Mouse (Mus musculus) neutrophil, adult 83 days (primary cell): ENCODE results near the gene Tkfc. TPM values are rescaled to one million over a fixed set of nuclear protein-coding genes. Genes with fewer than 3 reads are reported as not detected.

ENCODE experiments used
- total RNA-seq, 2 experiments: library from RNA; stranded (reverse); gene quantifications; one replicate each; pipeline ENCODE4 v1.2.4; 2023

Gene Tkfc
- 1 to 10 TPM; 6.6 to 8.1 TPM for total RNA-seq

GRCm38 (mm10) chr19:10605293-10605900 is at the start of gene Tkfc, which contains the start of gene Ddb1:
TSS of gene Tkfc (minus strand) at chr19:10605654.
TSS of gene Ddb1 (plus strand) at chr19:10605327.

DNA sequence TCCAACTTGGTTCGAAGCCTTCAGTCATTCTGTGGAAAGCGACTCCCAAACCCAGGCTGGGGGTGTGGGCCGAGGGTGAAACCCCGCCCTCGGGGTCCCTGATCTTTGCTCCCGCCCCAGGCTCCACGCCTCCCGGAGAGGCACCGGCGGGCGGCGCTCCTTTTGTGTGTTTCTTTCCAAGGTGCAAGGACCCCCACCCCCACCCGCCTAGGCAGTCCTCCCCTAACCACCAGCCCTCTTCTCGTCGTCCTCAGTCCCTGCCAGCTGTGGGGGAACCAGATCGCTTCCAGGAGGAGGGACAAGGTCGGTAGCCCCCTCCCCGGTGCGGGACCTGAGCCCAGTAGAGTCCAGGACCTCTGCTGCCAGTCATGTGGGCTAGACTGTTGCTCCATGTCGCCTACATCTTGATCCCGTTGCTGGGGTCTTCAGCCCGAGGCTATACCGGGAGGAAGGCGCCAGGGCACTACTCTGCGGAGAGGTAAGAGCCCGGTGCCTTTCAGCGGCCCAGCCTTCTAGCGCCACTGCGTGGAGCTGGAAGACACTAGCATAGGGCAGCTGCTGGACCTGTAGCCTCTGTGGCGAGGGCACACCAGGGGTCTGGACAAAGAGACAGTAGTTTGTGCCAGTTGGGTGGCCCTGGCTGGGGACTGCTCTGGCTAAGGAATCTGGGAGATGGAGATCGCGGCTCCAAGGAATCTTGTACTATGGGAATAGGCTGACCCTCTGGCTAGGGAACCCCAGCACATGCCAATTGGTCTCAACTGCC is 28.8 kb upstream of the Tkfc start, which contains the start of gene Vwce:
TSS of gene Vwce (plus strand) at position 108 of the 766 bp plus-strand sequence.

DNA sequence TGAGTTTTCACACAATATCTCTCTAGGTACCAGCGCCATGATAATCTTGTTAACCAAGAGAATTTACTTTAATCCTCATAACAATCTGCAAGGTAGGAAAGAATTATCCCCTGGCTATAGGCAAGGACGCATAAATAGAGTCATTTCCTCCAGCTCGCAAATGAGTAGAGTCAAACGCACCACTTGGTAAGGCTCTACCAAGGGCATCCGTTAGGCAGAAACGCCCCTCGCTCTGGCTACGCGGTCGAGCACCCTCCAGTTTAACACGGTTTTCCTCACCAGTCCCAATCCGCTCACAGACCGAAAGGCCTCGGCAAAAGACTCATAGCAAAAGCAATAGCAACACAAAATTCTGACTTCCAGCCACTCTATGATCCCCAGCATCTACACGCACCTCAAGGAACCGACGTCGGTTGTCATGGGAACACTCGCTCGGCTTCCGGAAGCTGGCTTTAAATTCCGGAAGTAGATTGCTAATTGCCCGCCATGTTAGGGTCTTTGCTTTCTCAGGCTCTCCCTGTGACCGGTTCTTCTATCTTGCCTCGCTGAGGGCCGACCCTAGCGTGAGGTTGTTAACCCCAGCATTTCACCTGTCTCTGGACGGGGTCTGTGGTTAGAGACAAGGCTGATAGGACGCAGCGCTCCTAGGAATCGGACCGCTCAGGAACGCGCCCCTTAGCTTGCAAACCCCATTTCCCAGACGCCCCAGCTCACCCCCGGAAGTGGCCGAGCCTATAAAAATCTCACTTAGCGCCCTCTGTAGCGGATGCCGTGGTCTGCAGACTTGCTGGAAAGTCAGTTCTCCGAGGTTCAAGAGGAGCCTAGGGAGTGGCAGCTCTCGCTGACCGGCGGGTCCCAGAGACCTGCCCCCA is 28.5 kb downstream of the Tkfc start, which contains the start of the genes Cyb561a3 and Tmem138:
TSS of gene Cyb561a3 (plus strand) at position 483 of the 872 bp plus-strand sequence.
TSS of gene Tmem138 (minus strand) at position 673 of the 872 bp plus-strand sequence.

GRCm38 (mm10) chr19:10555624-10556510 is 49.6 kb downstream of the Tkfc start, which contains the start of gene Tmem216:
TSS of gene Tmem216 (minus strand) at chr19:10556238.

Other genes starting within 250 kb of the Tkfc start
- gene Syt7, start 216.6 kb downstream of the Tkfc start, total RNA-seq = not detected
- gene Lrrc10b, start 148.2 kb downstream of the Tkfc start, total RNA-seq = not detected
- 1 to 10 TPM; 1.2 to 1.9 TPM for gene Ppp1r32, start 122.7 kb downstream of the Tkfc start, total RNA-seq
- 10 to 100 TPM; 72.4 to 78.9 TPM for gene Cpsf7, start 80.4 kb downstream of the Tkfc start, total RNA-seq
- 10 to 100 TPM; 35.0 to 40.0 TPM for gene Sdhaf2, start 79.5 kb downstream of the Tkfc start, total RNA-seq
- gene Tmem216, start 49.4 kb downstream of the Tkfc start, total RNA-seq = 10 to 100 TPM; 45.4 to 47.5 TPM
- gene Cyb561a3, start 28.5 kb downstream of the Tkfc start, total RNA-seq = 10 to 100 TPM; 42.0 to 46.2 TPM
- gene Tmem138, start 28.3 kb downstream of the Tkfc start, total RNA-seq = 1 to 10 TPM; 6.4 to 7.9 TPM
- gene Ddb1, start 327 bp downstream of the Tkfc start, total RNA-seq = 100 to 1,000 TPM; 103 to 114 TPM
- 1 to 10 TPM in 1 of 2 experiments, under 1 TPM in 1; 0.46 to 1.2 TPM for gene Vwce, start 28.6 kb upstream of the Tkfc start, total RNA-seq
- gene Pga5, start 72.4 kb upstream of the Tkfc start, total RNA-seq = not detected
- gene Vps37c, start 83.1 kb upstream of the Tkfc start, total RNA-seq = 10 to 100 TPM; 44.6 to 48.3 TPM
- gene Cd5, start 133.3 kb upstream of the Tkfc start, total RNA-seq = under 1 TPM in 1 of 2 experiments, not detected in 1; 0.22 TPM
- gene Cd6, start 224.4 kb upstream of the Tkfc start, total RNA-seq = 1 to 10 TPM in 1 of 2 experiments, under 1 TPM in 1; 0.99 to 2.1 TPM
- 100 to 1,000 TPM; 131 to 142 TPM for gene Slc15a3, start 234.1 kb upstream of the Tkfc start, total RNA-seq